23 mouse cellular contexts compared by ENCODE assay signal in genomic region chr9:22679485-22679884, GRCm38 (mm10).
DNase-seq lines count a peak whose midpoint lies in the region; TF ChIP-seq lines count a peak whose summit lies in the region.
"Had no signal": no experiment of that assay in that cellular context is flagged by ENCODE, and none has a peak within 500 bp of the region (broad histone marks: within the 10 kb centered on the region; RNA-seq: fewer than 3 reads in every experiment).

No protein-coding gene starts in this region.

- H3K27ac ChIP-seq in left cerebral cortex, adult 2 months: no peak overlapping the region
- H3K27ac ChIP-seq in bone marrow macrophage, adult 2 months (ENCODE audit: insufficient read depth, low read depth, low read length): no peak overlapping the region
- H3K27ac ChIP-seq: embryonic facial prominence, embryonic 15.5 days; forebrain, embryonic 10.5 days; hindbrain, embryonic 13.5 days; intestine, embryonic 15.5 days; kidney, postnatal 0 days; limb, embryonic 10.5 days; liver, embryonic 14.5 days had no signal

- H3ac ChIP-seq in C2C12 (ENCODE audit: control insufficient read depth, insufficient read length, low read depth): no peak overlapping the region
- no peak overlapping the region for H3ac ChIP-seq in myocyte (ENCODE audit: control insufficient read depth, insufficient read length)

- no peak for TF ChIP-seq POLR2A in bone marrow macrophage, adult 2 months (IDR thresholded peaks at IDR 0.05; ENCODE audit: borderline replicate concordance, low read depth, low read length)
- no peak for TF ChIP-seq POLR2A in myocyte (IDR thresholded peaks at IDR 0.05; ENCODE audit: insufficient read length, low read depth)

- no peak for DNase-seq in left cerebral cortex, adult 2 months (ENCODE audit: extremely low spot score in 1 of 2, low spot score in 2 of 2)
- DNase-seq in left cerebral cortex, adult 9 months (ENCODE audit: low spot score in 2 of 2): no peak
- DNase-seq in layer of hippocampus, postnatal 10 days (ENCODE audit: low spot score in 2 of 2): no peak
- no peak for DNase-seq in ovary, adult 18-20 months (ENCODE audit: low spot score)
- DNase-seq in left cerebral cortex, postnatal 4 days: no peak
- DNase-seq: adrenal gland, postnatal 25 days; cerebellum, adult 9-10 months; embryo, embryonic 11 days; gastrocnemius, postnatal 10 days; heart, postnatal 10 days; lung, postnatal 14 days; spleen, adult 18-20 months; thymus, postnatal 25 days had no signal

- H3K27me3 ChIP-seq in C2C12 (ENCODE audit: control insufficient read depth, insufficient read depth, insufficient read length) (no peaks in the 10 kb centered on the region), myocyte (ENCODE audit: control insufficient read depth, insufficient read depth, insufficient read length) (no peaks in the 10 kb centered on the region)
- H3K27me3 ChIP-seq: embryonic facial prominence, embryonic 15.5 days; hindbrain, embryonic 13.5 days; intestine, embryonic 15.5 days had no signal

- H3K79me2 ChIP-seq in C2C12 (ENCODE audit: control insufficient read depth, insufficient read depth): no peaks in the 10 kb centered on the region
- no peaks in the 10 kb centered on the region for H3K79me2 ChIP-seq in myocyte (ENCODE audit: control insufficient read depth, insufficient read depth)

- H3K79me3 ChIP-seq in C2C12 (ENCODE audit: low read depth): no peaks in the 10 kb centered on the region

- H3K4me2 ChIP-seq in myocyte (ENCODE audit: low read depth): peak overlapping the region; percentile 88
- H3K4me2 ChIP-seq: embryonic facial prominence, embryonic 15.5 days; hindbrain, embryonic 13.5 days; intestine, embryonic 15.5 days had no signal

- intact Hi-C loops in left cerebral cortex, adult 2 months (cut with DNase I): no loop called here
- intact Hi-C loops in left cerebral cortex, postnatal 4 days (cut with DNase I): no loop called here

- H3K4me1 ChIP-seq in bone marrow macrophage, adult 2 months (ENCODE audit: control insufficient read depth, insufficient read depth, low read length): peaks cover 51% of the 10 kb centered on the region
- H3K4me1 ChIP-seq: embryonic facial prominence, embryonic 15.5 days; limb, embryonic 10.5 days had no signal

- H3K4me3 ChIP-seq in left cerebral cortex, adult 2 months: no peak overlapping the region
- H3K4me3 ChIP-seq in C2C12 (ENCODE audit: insufficient read depth, poor library complexity, severe bottlenecking) (no peak overlapping the region), myocyte (no peak overlapping the region)
- H3K4me3 ChIP-seq in bone marrow macrophage, adult 2 months (ENCODE audit: insufficient read depth, low read length): no peak overlapping the region
- H3K4me3 ChIP-seq: embryonic facial prominence, embryonic 15.5 days; forebrain, embryonic 10.5 days; hindbrain, embryonic 13.5 days; intestine, embryonic 15.5 days; limb, embryonic 10.5 days had no signal

- peak; percentile 14 for TF ChIP-seq CTCF in left cerebral cortex, adult 2 months (IDR thresholded peaks at IDR 0.05)
- TF ChIP-seq CTCF in C2C12 (IDR thresholded peaks at IDR 0.05; ENCODE audit: control insufficient read depth, insufficient read depth, insufficient read length): no peak
- peak; percentile 35; the same call in 1 of the 2 replicates for TF ChIP-seq CTCF in bone marrow macrophage, adult 2 months (IDR thresholded peaks at IDR 0.05; ENCODE audit: low read depth, low read length)

- H3K36me3 ChIP-seq in C2C12 (ENCODE audit: control insufficient read depth, insufficient read depth): no peaks in the 10 kb centered on the region
- no peaks in the 10 kb centered on the region for H3K36me3 ChIP-seq in myocyte (ENCODE audit: control insufficient read depth, insufficient read depth)
- H3K36me3 ChIP-seq: embryonic facial prominence, embryonic 15.5 days; forebrain, embryonic 10.5 days; hindbrain, embryonic 13.5 days; intestine, embryonic 15.5 days; limb, embryonic 10.5 days had no signal

TF ChIP-seq in C2C12, 6 proteins besides CTCF, POLR2A, EP300 and RAD21:
- TF ChIP-seq MAX (IDR thresholded peaks at IDR 0.05) (no peak), CEBPB (IDR thresholded peaks at IDR 0.05; ENCODE audit: low read depth) (peak; percentile 76)

TF ChIP-seq in myocyte, 11 proteins besides CTCF, POLR2A, EP300 and RAD21:
- TF ChIP-seq POLR2AphosphoS2 (IDR thresholded peaks at IDR 0.05; ENCODE audit: insufficient read length, low read depth) (no peak), SRF (IDR thresholded peaks at IDR 0.05; ENCODE audit: control insufficient read depth, insufficient read length, low read depth) (no peak)
